Mouse (Mus musculus): ENCODE results near the gene Msrb2. TPM values are rescaled to one million over a fixed set of nuclear protein-coding genes. Genes with fewer than 3 reads are reported as not detected.

Msrb2 gene
- polyA plus RNA-seq (2015; fragmentation: Nextera tagmentation; extraction: Ambion mirVana) = 21.6 and 22.7 TPM in 2 replicates

DNA sequence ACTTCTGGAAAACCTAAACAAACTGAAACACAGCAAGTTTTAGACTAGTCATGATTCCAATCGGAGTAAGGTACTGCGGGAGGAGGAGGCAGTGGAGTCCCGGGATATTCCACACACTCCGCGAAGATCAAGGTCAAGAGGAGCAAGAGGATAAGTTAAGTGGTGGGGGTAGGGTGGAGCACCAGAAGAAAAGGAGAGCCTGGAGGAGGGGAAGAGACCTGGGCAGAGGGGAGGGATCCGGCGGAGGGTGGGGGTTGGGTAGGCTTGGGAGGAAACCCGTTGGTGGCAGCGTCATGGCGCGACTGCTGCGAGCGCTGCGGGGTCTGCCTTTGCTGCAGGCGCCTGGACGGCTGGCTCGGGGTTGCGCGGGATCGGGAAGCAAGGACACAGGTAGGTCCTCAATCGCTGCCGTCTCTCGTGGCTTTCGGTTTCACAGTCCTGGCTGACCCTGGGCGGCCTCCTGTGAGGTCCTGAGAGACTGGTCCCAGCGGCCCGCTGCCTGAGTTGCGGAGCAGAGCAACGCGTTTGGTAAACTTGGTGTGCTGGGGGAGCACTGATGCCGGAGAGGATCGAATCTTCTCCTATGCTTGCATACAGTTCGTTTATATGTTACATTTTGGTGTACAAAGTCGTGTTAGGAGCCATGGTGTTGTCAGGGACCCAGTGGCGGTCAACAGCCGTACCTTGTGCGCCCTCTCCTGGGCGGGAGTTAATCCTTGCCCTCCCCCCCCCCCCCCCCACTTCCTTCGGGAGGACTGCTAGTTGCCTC is at the start of gene Msrb2:
Gene Msrb2, plus strand, starts transcription at position 51 of the 769 bp plus-strand sequence.
- no peaks in the 10 kb centered on the region for H3K4me1 ChIP-seq (replicated peaks)
- H3K9me3 ChIP-seq = no peaks in the 10 kb centered on the region
- H3K9ac ChIP-seq = peak within 1 kb of the TSS; percentile 69
- under 1% methylated on average over 39 of the region's 39 CpGs for WGBS
- H3K27ac ChIP-seq = peak within 1 kb of the TSS; percentile 75
- peak within 1 kb of the TSS; percentile 67 for H3K4me2 ChIP-seq (replicated peaks)
- no peaks in the 10 kb centered on the region for H3K36me3 ChIP-seq
- H3K4me3 ChIP-seq (replicated peaks) = peak within 1 kb of the TSS; percentile 62
- ATAC-seq = peak; percentile 94
- H3K27me3 ChIP-seq (replicated peaks) = no peaks in the 10 kb centered on the region

DNA sequence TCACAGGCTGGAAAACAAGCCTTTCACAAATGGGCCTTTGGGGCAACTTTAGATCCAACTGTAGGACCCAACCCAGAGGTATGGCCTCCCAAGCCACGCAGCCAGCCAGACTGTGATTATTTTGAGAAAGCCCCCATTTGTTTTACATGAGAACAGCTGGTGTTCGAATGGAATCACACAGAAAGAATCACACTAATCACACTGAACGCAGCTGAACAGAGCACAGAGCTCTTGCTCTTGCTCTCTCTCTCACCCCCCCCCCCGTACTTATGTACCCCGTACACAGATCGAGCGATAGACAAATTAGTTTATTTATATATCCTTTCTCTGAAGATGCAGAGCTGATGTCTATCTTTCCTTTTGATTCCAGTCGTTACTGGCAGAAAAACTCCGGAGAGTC is 48.8 kb upstream of the Msrb2 start:
- Histone ChIP-seq H3K27ac (no peak overlapping the region), H3K4me3 (replicated peaks) (no peak overlapping the region), H3K4me2 (replicated peaks) (no peak overlapping the region), H3K9ac (no peak overlapping the region), H3K36me3 (no peaks in the 10 kb centered on the region), H3K4me1 (replicated peaks) (no peaks in the 10 kb centered on the region), H3K9me3 (no peaks in the 10 kb centered on the region), H3K27me3 (replicated peaks) (no peaks in the 10 kb centered on the region)
- WGBS = 63% methylated on average over 9 of the region's 9 CpGs
- no peak for ATAC-seq

DNA sequence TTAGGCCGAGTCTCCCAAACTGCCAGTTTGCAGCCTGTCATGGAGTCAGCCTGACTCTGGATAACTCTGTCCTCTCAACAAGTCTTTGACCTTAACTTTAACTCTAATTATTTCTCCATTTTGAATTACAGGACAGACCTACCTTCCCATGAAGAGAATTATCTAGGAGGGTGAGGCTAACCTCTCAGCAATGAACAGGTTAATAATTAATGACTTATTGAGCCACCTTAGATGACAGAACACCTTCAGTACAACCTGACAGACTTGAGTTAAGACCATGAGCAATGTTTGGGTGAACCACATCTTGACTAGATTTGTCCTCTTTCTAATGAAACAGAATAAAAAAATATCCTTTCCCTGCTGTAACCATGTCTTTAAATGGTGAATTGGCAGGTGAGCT is 44.9 kb upstream of the Msrb2 start:
- Histone ChIP-seq H3K9ac (no peak overlapping the region), H3K27me3 (replicated peaks) (no peaks in the 10 kb centered on the region), H3K9me3 (no peaks in the 10 kb centered on the region), H3K4me1 (replicated peaks) (no peaks in the 10 kb centered on the region), H3K4me3 (replicated peaks) (no peak overlapping the region), H3K4me2 (replicated peaks) (no peak overlapping the region), H3K36me3 (no peaks in the 10 kb centered on the region), H3K27ac (no peak overlapping the region)
- peak; percentile 72 for ATAC-seq
- WGBS = 77% methylated on average over 1 of the region's 1 CpGs

DNA sequence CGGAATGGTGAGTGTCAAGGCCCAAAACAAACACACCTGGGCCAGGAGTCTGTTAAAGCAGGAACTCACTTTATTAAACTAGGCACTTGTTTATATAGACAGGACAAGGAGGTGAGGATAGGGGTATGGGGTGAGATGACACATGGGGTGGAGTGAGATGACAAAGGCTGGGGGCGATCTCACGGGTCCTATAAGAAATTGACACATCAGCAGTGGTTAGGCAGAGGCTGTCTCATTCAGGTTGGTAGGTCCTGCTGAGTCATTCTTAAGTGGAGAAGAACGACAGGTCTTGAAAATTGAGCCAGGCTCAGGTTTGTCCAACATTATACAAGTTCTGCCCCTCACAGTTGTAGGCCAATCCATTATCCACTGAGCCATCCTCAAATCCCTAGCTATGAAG is 43.4 kb upstream of the Msrb2 start:
- no peaks in the 10 kb centered on the region for H3K9me3 ChIP-seq
- 67% methylated on average over 4 of the region's 4 CpGs for WGBS
- no peaks in the 10 kb centered on the region for H3K4me1 ChIP-seq (replicated peaks)
- H3K27me3 ChIP-seq (replicated peaks) = no peaks in the 10 kb centered on the region
- H3K4me3 ChIP-seq (replicated peaks) = no peak overlapping the region
- no peaks in the 10 kb centered on the region for H3K36me3 ChIP-seq
- no peak overlapping the region for H3K9ac ChIP-seq
- H3K27ac ChIP-seq = no peak overlapping the region
- ATAC-seq = no peak
- H3K4me2 ChIP-seq (replicated peaks) = no peak overlapping the region

DNA sequence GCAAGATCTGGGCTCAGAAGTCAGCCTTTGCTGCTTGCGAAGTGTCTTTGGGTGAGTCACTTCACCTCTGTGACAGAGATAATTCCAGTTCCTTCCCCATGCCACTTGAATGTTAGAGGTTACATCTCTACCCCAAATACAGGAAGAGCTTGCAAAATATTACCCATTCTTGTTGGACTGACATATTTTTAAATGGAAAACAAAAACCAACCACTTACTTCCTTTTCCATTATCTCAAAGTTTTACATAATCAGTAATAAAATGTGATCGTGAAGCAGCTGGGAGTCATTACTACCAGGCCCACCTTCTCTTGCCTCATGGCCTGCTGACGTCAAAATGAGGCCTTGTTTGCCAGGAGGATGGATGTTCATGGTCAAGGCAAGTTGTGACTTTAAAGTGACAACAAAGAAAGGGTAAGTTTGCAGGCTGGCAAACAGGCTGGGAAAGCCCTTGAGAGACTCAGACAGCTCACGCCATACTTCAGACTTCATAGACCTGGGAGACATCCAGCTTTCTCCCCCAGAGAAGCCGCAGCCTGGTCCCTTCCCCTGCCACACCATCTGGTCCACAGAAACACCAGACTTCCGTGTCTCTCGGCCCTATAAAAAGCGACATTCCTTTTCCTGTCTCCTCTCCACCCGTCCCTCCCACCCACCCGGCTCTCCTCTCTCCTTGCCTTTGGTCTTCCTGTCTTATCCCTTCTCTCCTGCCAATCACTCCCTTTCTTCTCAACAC is 27.2 kb upstream of the Msrb2 start:
- no peaks in the 10 kb centered on the region for H3K4me1 ChIP-seq (replicated peaks)
- H3K36me3 ChIP-seq = no peaks in the 10 kb centered on the region
- ATAC-seq = peak; percentile 24
- no peak overlapping the region for H3K9ac ChIP-seq
- no peaks in the 10 kb centered on the region for H3K27me3 ChIP-seq (replicated peaks)
- no peak overlapping the region for H3K4me3 ChIP-seq (replicated peaks)
- no peaks in the 10 kb centered on the region for H3K9me3 ChIP-seq
- H3K27ac ChIP-seq = no peak overlapping the region
- WGBS = 31% methylated on average over 10 of the region's 10 CpGs
- H3K4me2 ChIP-seq (replicated peaks) = peak overlapping the region; percentile 42

DNA sequence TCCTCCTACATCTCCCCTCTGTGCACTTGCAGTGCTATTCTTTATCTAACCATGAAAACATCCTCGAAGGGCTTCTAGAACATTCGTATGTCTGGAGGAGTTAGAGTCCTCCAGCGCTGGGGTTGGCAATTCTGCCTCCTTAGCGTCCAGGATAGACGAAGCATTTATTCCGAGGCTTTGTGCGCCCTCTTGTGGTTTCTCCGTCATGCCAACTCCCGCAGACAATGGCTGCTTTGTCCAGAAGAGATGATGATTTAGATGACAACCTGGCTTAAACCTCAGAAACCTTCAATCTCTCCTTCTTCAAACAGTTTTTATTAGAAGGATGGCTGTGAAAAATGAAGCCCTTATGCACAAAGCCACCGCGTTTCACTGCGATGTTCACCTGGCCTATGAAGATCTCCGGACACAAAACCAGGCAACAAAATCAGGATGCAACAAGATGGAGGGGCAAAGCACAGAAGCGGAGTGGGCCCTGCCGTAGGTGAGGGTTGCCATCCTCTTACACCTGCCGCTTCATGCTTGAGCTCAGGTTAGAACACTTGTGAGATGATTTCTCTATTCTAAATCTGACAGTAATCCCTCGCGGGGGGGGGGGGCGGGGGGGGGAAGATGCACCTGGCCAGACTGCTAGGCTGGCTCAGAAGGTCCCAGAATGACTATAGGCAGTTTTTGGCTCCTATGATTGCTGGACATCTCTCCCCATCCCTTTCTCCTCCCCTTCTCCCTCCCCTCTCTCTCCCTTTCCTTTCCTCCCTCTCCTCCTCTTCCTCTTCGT is 26.4 kb upstream of the Msrb2 start:
- H3K27me3 ChIP-seq (replicated peaks) = no peaks in the 10 kb centered on the region
- H3K4me2 ChIP-seq (replicated peaks) = peak overlapping the region; percentile 42
- no peaks in the 10 kb centered on the region for H3K4me1 ChIP-seq (replicated peaks)
- no peak overlapping the region for H3K9ac ChIP-seq
- WGBS = 25% methylated on average over 20 of the region's 20 CpGs
- H3K9me3 ChIP-seq = no peaks in the 10 kb centered on the region
- H3K36me3 ChIP-seq = no peaks in the 10 kb centered on the region
- no peak overlapping the region for H3K4me3 ChIP-seq (replicated peaks)
- peak; percentile 86 for ATAC-seq
- no peak overlapping the region for H3K27ac ChIP-seq

DNA sequence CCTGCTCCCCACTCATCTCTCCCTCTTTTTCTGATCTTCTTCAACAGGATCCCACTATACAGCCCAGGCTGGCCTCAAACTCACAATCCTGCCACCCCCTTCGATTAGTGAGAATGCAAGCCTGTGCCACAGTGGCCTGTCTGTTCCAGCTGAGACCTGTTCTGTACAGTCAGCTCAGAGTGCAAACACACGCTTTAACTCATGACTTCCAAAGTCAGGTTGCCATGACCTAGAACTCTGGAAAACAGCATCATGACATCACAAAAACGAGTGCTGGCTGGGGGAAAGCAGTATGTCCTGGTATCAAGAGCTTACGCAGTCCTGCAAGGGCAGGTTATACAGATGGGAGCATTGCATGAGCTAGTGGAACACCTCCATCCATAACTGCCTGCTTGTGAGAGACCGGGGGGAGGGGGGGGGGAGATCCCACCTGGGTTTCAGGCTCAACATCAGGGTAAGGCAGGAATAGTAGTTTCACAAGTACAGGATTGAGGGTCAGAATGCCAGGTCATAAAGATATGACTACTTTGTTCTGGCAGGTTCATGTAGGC is 25.8 kb upstream of the Msrb2 start:
- Histone ChIP-seq H3K9ac (no peak overlapping the region), H3K9me3 (no peaks in the 10 kb centered on the region), H3K27ac (no peak overlapping the region), H3K4me3 (replicated peaks) (no peak overlapping the region), H3K27me3 (replicated peaks) (no peaks in the 10 kb centered on the region), H3K4me2 (replicated peaks) (no peak overlapping the region), H3K4me1 (replicated peaks) (no peaks in the 10 kb centered on the region), H3K36me3 (no peaks in the 10 kb centered on the region)
- WGBS = 76% methylated on average over 5 of the region's 5 CpGs
- no peak for ATAC-seq

DNA sequence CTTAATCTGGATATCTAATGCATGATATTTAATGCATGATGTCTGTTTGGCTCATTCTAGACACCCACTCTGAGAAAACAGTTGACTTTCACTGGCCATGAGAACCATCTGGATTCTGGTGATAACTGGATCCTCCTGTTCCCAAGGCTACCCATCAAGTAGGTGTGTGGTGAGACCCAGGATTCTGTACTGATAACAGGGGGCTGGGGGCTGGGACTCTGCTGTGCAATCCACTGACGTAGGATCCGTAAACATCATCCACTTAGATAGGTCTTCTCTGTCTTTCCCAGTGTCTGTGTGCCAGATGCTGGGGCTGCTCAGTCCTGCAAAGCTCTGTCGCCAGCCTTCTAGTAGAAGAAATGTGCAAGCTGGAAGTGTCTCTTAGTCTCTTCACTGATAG is 22.8 kb upstream of the Msrb2 start:
- WGBS = 56% methylated on average over 3 of the region's 3 CpGs
- ATAC-seq = no peak
- Histone ChIP-seq H3K36me3 (no peaks in the 10 kb centered on the region), H3K27ac (no peak overlapping the region), H3K4me3 (replicated peaks) (no peak overlapping the region), H3K9me3 (no peaks in the 10 kb centered on the region), H3K9ac (no peak overlapping the region), H3K4me2 (replicated peaks) (no peak overlapping the region), H3K4me1 (replicated peaks) (no peaks in the 10 kb centered on the region), H3K27me3 (replicated peaks) (no peaks in the 10 kb centered on the region)

DNA sequence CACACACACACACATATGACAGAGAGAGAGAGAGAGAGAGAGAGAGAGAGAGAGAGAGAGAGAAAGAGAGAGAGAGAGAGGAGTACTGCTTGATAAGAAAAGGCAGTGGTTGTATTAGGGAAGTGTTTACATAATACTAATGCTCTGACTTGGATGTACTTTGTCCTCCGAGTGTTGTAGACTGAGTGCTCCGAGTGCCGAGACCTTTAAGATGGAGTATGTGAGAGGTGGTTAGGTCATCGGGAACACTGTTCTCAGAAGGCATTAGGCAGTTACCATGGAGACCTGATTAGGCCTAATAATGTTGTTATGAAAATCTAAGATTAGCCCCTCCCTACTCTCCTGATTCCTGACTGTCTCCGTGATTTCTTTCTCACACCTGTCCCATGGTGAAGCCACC is 21.1 kb upstream of the Msrb2 start:
- no peak overlapping the region for H3K9ac ChIP-seq
- no peak overlapping the region for H3K27ac ChIP-seq
- H3K4me3 ChIP-seq (replicated peaks) = no peak overlapping the region
- H3K36me3 ChIP-seq = no peaks in the 10 kb centered on the region
- WGBS = 54% methylated on average over 5 of the region's 5 CpGs
- no peak overlapping the region for H3K4me2 ChIP-seq (replicated peaks)
- no peaks in the 10 kb centered on the region for H3K4me1 ChIP-seq (replicated peaks)
- no peaks in the 10 kb centered on the region for H3K9me3 ChIP-seq
- no peaks in the 10 kb centered on the region for H3K27me3 ChIP-seq (replicated peaks)
- peak; percentile 81; the same call in 1 of the 2 replicates for ATAC-seq

DNA sequence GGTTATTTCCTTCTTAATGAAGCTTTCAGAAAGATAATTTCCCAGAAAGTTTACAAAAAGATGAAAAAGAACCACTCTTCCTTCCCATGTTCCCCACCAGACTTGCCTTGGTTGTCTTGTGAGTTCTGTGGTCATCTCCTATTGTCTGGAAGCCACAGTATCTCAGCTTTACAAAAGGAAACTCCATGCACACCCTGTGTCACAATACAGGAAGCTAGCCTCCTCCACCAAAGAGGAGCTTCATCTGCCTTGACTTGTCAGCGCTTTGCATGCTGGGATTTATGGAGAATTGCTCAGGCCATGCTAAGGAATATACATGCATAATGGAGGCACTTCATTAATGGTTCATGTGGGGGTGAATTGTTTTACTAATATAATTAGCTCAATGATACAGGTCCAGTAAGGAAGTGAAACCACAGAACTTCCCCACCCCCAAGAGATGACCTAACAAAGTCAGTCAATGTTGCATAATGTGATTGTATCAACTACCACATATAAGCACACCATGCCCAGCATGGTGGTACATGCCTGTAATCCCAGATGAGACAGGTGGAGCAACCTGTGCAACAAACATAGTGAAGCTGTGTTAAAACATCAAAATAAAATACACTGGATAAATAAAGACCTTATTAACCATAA is 19.5 kb upstream of the Msrb2 start:
- Histone ChIP-seq H3K4me1 (replicated peaks) (no peaks in the 10 kb centered on the region), H3K36me3 (no peaks in the 10 kb centered on the region), H3K27ac (no peak overlapping the region), H3K9ac (no peak overlapping the region), H3K9me3 (no peaks in the 10 kb centered on the region), H3K4me2 (replicated peaks) (no peak overlapping the region), H3K4me3 (replicated peaks) (no peak overlapping the region), H3K27me3 (replicated peaks) (no peaks in the 10 kb centered on the region)
- WGBS = 90% methylated on average over 1 of the region's 1 CpGs
- no peak for ATAC-seq

DNA sequence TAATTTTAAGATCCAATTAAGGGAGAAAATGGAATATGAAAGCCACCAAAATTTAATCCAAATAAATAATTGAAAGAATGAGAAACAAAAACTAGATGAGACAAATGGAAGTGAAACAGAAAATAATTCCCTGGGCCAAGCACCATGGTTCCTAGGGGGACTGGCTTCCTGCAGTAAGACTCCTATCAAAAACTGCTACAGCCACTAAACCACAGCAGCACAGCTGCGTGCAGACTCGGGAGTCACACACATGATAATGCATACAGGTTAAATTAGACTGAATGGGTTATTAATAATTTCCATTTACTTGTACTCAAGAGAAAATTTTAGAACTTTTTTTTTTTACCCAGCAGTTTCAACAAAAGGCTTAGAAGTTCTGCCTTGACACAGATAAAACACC is 18.1 kb upstream of the Msrb2 start:
- H3K4me3 ChIP-seq (replicated peaks) = no peak overlapping the region

DNA sequence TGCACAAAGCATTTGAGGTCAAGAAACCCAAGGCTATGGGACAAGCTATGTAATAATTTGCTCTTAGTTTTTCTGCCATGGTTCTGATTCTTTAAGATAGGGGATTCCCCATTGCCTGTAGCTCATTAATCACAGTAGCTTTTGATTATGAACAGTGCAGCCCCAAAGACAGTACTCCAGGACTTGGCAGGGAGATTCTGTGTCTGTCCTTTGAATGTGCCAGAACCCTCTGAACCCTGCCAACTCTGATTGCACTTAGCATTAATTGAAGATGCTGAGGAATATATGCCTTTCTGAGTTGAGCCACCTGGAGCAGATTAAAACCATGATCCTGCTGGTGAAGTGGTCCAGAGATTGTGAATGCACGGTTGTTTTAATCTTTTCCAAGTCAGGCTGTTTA is 8.4 kb upstream of the Msrb2 start:
- no peaks in the 10 kb centered on the region for H3K4me1 ChIP-seq (replicated peaks)
- 49% methylated on average over 1 of the region's 1 CpGs for WGBS
- H3K27me3 ChIP-seq (replicated peaks) = no peaks in the 10 kb centered on the region
- no peaks in the 10 kb centered on the region for H3K9me3 ChIP-seq
- H3K27ac ChIP-seq = no peak overlapping the region
- H3K4me3 ChIP-seq (replicated peaks) = no peak overlapping the region
- H3K4me2 ChIP-seq (replicated peaks) = no peak overlapping the region
- no peak for ATAC-seq
- no peaks in the 10 kb centered on the region for H3K36me3 ChIP-seq
- H3K9ac ChIP-seq = no peak overlapping the region

More for the DNA sequence above, 18.1 kb upstream of the Msrb2 start:
- ATAC-seq = no peak
- no peak overlapping the region for H3K9ac ChIP-seq
- H3K27ac ChIP-seq = no peak overlapping the region
- H3K27me3 ChIP-seq (replicated peaks) = no peaks in the 10 kb centered on the region
- 83% methylated on average over 2 of the region's 2 CpGs for WGBS
- no peak overlapping the region for H3K4me2 ChIP-seq (replicated peaks)
- no peaks in the 10 kb centered on the region for H3K4me1 ChIP-seq (replicated peaks)
- H3K36me3 ChIP-seq = no peaks in the 10 kb centered on the region
- no peaks in the 10 kb centered on the region for H3K9me3 ChIP-seq

Data from intestine, embryonic 15.5 days (tissue).